Mouse (Mus musculus) forebrain, embryonic 13.5 days (tissue): ENCODE measurements at regions not wholly inside any gene's neighbourhood (a gene's known extent, or its start where the extent isn't known, plus 50 kb on each side); places are given as distances from the start of the nearest gene placed in this dataset.

Source experiments
- ATAC-seq: fragments of 200-750 bp; cut with Nextera tagmentation; 2 replicates; pipeline ENCODE4 v1.8.0; 2017
- H3K27ac ChIP-seq: fragments of 300-500 bp; sonication (generic); 2 replicates; pipeline ENCODE4 v1.5.1; 2015; ENCODE audit warnings: inconsistent platforms, mild to moderate bottlenecking, moderate library complexity
- H3K27me3 ChIP-seq: fragments of 300-500 bp; sonication (generic); 2 replicates; pipeline ENCODE4 v1.6.1; 2015; ENCODE audit warnings: mild to moderate bottlenecking, inconsistent platforms
- H3K36me3 ChIP-seq: fragments of 300-500 bp; sonication (generic); 2 replicates; pipeline ENCODE4 v1.6.1; 2015; ENCODE audit warnings: mild to moderate bottlenecking, inconsistent platforms; ENCODE audit not compliant: poor library complexity, severe bottlenecking
- H3K4me1 ChIP-seq: fragments of 300-500 bp; sonication (generic); 2 replicates; pipeline ENCODE4 v1.6.1; 2015; ENCODE audit warnings: inconsistent platforms
- H3K4me2 ChIP-seq: fragments of 300-500 bp; sonication (generic); 2 replicates; pipeline ENCODE4 v1.6.1; 2015; ENCODE audit warnings: inconsistent platforms, mild to moderate bottlenecking, moderate library complexity
- H3K4me3 ChIP-seq: fragments of 300-500 bp; sonication (generic); 2 replicates; pipeline ENCODE4 v1.5.1; 2015; ENCODE audit warnings: mild to moderate bottlenecking, inconsistent platforms
- H3K9ac ChIP-seq: fragments of 300-500 bp; sonication (generic); 2 replicates; pipeline ENCODE4 v1.6.1; 2015; ENCODE audit warnings: mild to moderate bottlenecking, inconsistent platforms
- H3K9me3 ChIP-seq: fragments of 300-500 bp; sonication (generic); replicated peaks from 2 replicates; pipeline ENCODE4 v1.6.1; 2016; ENCODE audit warnings: inconsistent platforms
- WGBS: fragments of 180-500 bp; shearing (Covaris S2); methylation state at CpG from one replicate; pipeline ENCODE4 v1.1.7; 2015; 5-methylcytosine and 5-hydroxymethylcytosine counted together

GRCm38 (mm10) chr5:64663766-64664165, 139.4 kb upstream of the Klf3 start:
- no peak overlapping the region for H3K27ac ChIP-seq
- no peaks in the 10 kb centered on the region for H3K4me1 ChIP-seq
- 60% methylated on average over 1 of the region's 1 CpGs for WGBS
- no peaks in the 10 kb centered on the region for H3K36me3 ChIP-seq
- no peak overlapping the region for H3K4me3 ChIP-seq
- ATAC-seq: no peak
- H3K9ac ChIP-seq: no peak overlapping the region
- no peaks in the 10 kb centered on the region for H3K9me3 ChIP-seq
- H3K27me3 ChIP-seq: no peaks in the 10 kb centered on the region
- no peak overlapping the region for H3K4me2 ChIP-seq

GRCm38 (mm10) chr5:64665064-64665463, 138.1 kb upstream of the Klf3 start:
- ATAC-seq: no peak
- H3K4me1 ChIP-seq: no peaks in the 10 kb centered on the region
- no peaks in the 10 kb centered on the region for H3K36me3 ChIP-seq
- no peaks in the 10 kb centered on the region for H3K27me3 ChIP-seq
- no peaks in the 10 kb centered on the region for H3K9me3 ChIP-seq
- no peak overlapping the region for H3K4me2 ChIP-seq
- no peak overlapping the region for H3K9ac ChIP-seq
- H3K27ac ChIP-seq: no peak overlapping the region
- 71% methylated on average over 3 of the region's 3 CpGs for whole genome bisulfite sequencing
- no peak overlapping the region for H3K4me3 ChIP-seq

GRCm38 (mm10) chr5:64666256-64666655, 136.9 kb upstream of the Klf3 start:
- WGBS: 80% methylated on average over 3 of the region's 3 CpGs

GRCm38 (mm10) chr5:64667053-64667452, 136.1 kb upstream of the Klf3 start:
- no peak overlapping the region for H3K4me3 ChIP-seq
- WGBS: 93% methylated on average over 3 of the region's 3 CpGs
- H3K9me3 ChIP-seq: no peaks in the 10 kb centered on the region
- no peak overlapping the region for H3K9ac ChIP-seq
- H3K4me1 ChIP-seq: no peaks in the 10 kb centered on the region
- ATAC-seq: no peak
- H3K27ac ChIP-seq: no peak overlapping the region
- no peaks in the 10 kb centered on the region for H3K27me3 ChIP-seq
- H3K36me3 ChIP-seq: no peaks in the 10 kb centered on the region
- no peak overlapping the region for H3K4me2 ChIP-seq

More at GRCm38 (mm10) chr5:64666256-64666655, 136.9 kb upstream of the Klf3 start:
- Histone ChIP-seq H3K4me2 (no peak overlapping the region), H3K36me3 (no peaks in the 10 kb centered on the region), H3K9ac (no peak overlapping the region), H3K27ac (no peak overlapping the region), H3K4me3 (no peak overlapping the region), H3K9me3 (no peaks in the 10 kb centered on the region), H3K27me3 (no peaks in the 10 kb centered on the region), H3K4me1 (no peaks in the 10 kb centered on the region)
- no peak for ATAC-seq

DNA sequence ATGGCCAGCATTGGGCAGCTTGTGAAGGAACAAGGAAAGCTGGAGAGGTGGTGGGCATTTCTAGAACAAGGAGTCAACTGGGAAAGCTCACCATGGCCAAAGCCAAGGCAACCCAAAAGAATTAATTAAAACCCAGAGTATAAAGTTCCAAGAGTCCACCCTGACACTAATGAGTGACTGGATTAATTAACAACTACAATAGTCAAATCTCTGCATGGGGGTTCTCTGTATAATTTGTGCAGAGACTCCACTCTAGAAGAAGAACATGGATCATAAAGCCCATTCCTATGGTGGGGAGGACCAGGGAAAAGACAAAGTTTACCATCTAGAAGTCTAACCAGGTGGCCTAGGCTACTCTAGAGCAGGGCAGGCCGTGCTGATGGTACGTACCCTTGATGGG, 129.3 kb upstream of the Klf3 start:
- Histone ChIP-seq H3K9me3 (no peaks in the 10 kb centered on the region), H3K27ac (no peak overlapping the region), H3K9ac (no peak overlapping the region), H3K4me1 (no peaks in the 10 kb centered on the region), H3K36me3 (no peaks in the 10 kb centered on the region), H3K4me2 (no peak overlapping the region), H3K27me3 (no peaks in the 10 kb centered on the region), H3K4me3 (no peak overlapping the region)
- ATAC-seq: no peak
- WGBS: 90% methylated on average over 2 of the region's 2 CpGs

GRCm38 (mm10) chr5:64676214-64676945, 126.8 kb upstream of the Klf3 start:
- no peak for ATAC-seq
- H3K4me1 ChIP-seq: no peaks in the 10 kb centered on the region
- no peak overlapping the region for H3K4me2 ChIP-seq
- H3K27me3 ChIP-seq: no peaks in the 10 kb centered on the region
- no peak overlapping the region for H3K9ac ChIP-seq
- H3K4me3 ChIP-seq: no peak overlapping the region
- no peaks in the 10 kb centered on the region for H3K9me3 ChIP-seq
- WGBS: 92% methylated on average over 17 of the region's 17 CpGs
- no peaks in the 10 kb centered on the region for H3K36me3 ChIP-seq
- H3K27ac ChIP-seq: no peak overlapping the region

DNA sequence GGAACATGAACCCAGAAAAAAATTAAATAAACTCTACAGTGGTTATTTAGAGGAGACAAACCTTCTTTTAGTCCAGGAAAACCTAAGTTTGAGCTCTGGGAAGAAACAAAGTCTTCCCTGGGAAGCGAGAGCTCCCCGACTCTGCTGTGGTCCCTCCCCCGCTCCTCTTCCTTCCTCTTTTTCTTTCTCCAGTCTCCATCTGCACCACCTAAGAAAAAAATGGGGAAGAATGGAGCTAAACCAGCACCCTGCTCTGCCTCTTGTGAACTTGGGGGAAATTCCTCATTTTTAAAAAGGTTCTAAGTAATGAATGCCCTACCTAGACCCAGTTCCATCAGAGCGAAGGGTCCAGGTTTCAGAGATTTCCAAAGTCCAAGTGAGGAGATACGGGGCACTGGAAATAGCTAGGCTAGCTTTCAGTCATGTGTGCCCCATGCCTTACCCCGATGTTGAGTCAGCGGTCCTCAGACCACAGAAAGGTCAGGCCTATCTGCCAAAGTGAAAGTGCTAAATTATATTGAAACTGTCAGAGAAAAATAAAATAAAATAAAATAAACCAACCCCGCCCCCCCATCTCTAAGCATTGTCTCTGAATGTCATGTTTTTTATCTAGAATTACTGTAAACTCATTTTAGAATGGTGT, 126.1 kb upstream of the Klf3 start:
- H3K9me3 ChIP-seq: no peaks in the 10 kb centered on the region
- H3K9ac ChIP-seq: no peak overlapping the region
- H3K27me3 ChIP-seq: no peaks in the 10 kb centered on the region
- H3K27ac ChIP-seq: no peak overlapping the region
- no peak for ATAC-seq
- H3K36me3 ChIP-seq: no peaks in the 10 kb centered on the region
- H3K4me2 ChIP-seq: no peak overlapping the region
- no peak overlapping the region for H3K4me3 ChIP-seq
- H3K4me1 ChIP-seq: no peaks in the 10 kb centered on the region
- 94% methylated on average over 8 of the region's 8 CpGs for WGBS

DNA sequence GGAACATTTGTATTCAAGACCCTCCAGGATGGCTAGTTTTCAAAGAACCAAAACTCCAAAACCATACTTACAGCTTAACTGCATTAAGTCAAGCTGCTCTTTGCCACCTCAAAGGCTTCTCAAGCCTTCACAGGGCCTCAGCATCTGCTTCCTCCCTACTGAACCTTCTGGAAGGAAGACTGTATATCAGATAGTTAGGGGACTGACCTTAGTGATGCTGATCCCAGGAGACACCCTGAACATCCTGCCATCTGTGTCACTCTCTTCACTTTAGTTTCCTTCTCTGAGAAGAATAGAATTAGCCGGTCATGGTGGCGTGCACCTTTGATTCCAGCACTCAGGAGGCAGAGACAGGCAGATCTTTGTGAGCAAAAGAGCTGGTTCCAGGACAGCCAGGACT, 124.5 kb upstream of the Klf3 start:
- H3K4me1 ChIP-seq: no peaks in the 10 kb centered on the region
- H3K4me3 ChIP-seq: no peak overlapping the region
- H3K27me3 ChIP-seq: no peaks in the 10 kb centered on the region
- H3K9me3 ChIP-seq: no peaks in the 10 kb centered on the region
- ATAC-seq: no peak
- H3K4me2 ChIP-seq: no peak overlapping the region
- H3K9ac ChIP-seq: no peak overlapping the region
- H3K27ac ChIP-seq: no peak overlapping the region
- 95% methylated on average over 2 of the region's 2 CpGs for WGBS
- no peaks in the 10 kb centered on the region for H3K36me3 ChIP-seq

- H3K4me1 ChIP-seq: no peaks in the 10 kb centered on the region
- 82% methylated on average over 18 of the region's 18 CpGs for WGBS
- H3K27ac ChIP-seq: no peak overlapping the region
- H3K9me3 ChIP-seq: no peaks in the 10 kb centered on the region
- no peak overlapping the region for H3K9ac ChIP-seq
- no peak overlapping the region for H3K4me3 ChIP-seq
- H3K36me3 ChIP-seq: no peaks in the 10 kb centered on the region
- H3K4me2 ChIP-seq: no peak overlapping the region
- no peak for ATAC-seq
- H3K27me3 ChIP-seq: no peaks in the 10 kb centered on the region
Measured at GRCm38 (mm10) chr5:64679996-64680625, 123.1 kb upstream of the Klf3 start.

DNA sequence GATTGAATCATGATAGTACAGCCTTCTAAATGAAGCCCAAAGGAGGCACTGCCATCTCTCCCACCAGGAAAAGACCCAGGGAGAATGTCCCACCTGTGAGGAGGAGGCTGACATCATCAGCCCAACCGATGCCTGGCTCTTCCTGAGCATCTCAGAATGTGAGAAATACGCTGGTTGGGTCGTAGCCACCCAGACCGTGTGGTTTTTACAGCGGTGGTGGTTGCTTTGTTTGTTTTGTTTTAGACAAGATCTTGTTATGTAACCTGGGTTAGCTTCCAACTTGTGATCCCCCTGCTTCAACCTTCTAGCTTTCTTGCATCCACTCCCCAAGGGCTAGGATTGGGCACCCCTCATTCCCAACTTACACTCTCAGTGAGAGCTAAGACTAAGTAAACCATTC, 122.0 kb upstream of the Klf3 start:
- Histone ChIP-seq H3K36me3 (no peaks in the 10 kb centered on the region), H3K27me3 (no peaks in the 10 kb centered on the region), H3K4me1 (no peaks in the 10 kb centered on the region), H3K4me3 (no peak overlapping the region), H3K27ac (no peak overlapping the region), H3K4me2 (no peak overlapping the region), H3K9ac (no peak overlapping the region), H3K9me3 (no peaks in the 10 kb centered on the region)
- 94% methylated on average over 5 of the region's 5 CpGs for WGBS
- ATAC-seq: no peak

- no peaks in the 10 kb centered on the region for H3K27me3 ChIP-seq
- WGBS: 92% methylated on average over 7 of the region's 7 CpGs
- peaks cover 4% of the 10 kb centered on the region for H3K9me3 ChIP-seq
- H3K4me3 ChIP-seq: no peak overlapping the region
- H3K9ac ChIP-seq: no peak overlapping the region
- no peaks in the 10 kb centered on the region for H3K36me3 ChIP-seq
- H3K27ac ChIP-seq: no peak overlapping the region
- no peak for ATAC-seq
- no peaks in the 10 kb centered on the region for H3K4me1 ChIP-seq
- H3K4me2 ChIP-seq: no peak overlapping the region
Measured at GRCm38 (mm10) chr5:64682326-64682845, 120.8 kb upstream of the Klf3 start.

- H3K9me3 ChIP-seq: peaks cover 4% of the 10 kb centered on the region
- no peak overlapping the region for H3K27ac ChIP-seq
- H3K9ac ChIP-seq: no peak overlapping the region
- no peaks in the 10 kb centered on the region for H3K36me3 ChIP-seq
- no peak overlapping the region for H3K4me3 ChIP-seq
- no peak for ATAC-seq
- 88% methylated on average over 4 of the region's 4 CpGs for WGBS
- H3K4me1 ChIP-seq: no peaks in the 10 kb centered on the region
- H3K27me3 ChIP-seq: no peaks in the 10 kb centered on the region
- no peak overlapping the region for H3K4me2 ChIP-seq
Measured at GRCm38 (mm10) chr5:64683419-64683818, 119.8 kb upstream of the Klf3 start.
